Comparison of ENCODE assay signal across 20 mouse cellular contexts in genomic region chr12:8047789-8048309, GRCm38 (mm10).
DNase-seq lines count a peak whose midpoint lies in the region; ATAC-seq and TF ChIP-seq lines count a peak whose summit lies in the region.
"Had no signal": no experiment of that assay in that cellular context is flagged by ENCODE, and none has a peak within 500 bp of the region (broad histone marks: within the 10 kb centered on the region; RNA-seq: fewer than 3 reads in every experiment).

No protein-coding gene starts in this region.

- H3K79me2 ChIP-seq in C2C12 (ENCODE audit: control insufficient read depth, insufficient read depth) = no peaks in the 10 kb centered on the region

- peak; percentile 23 for DNase-seq in lung, embryonic 14.5 days
- DNase-seq in lung, postnatal 4 days = no peak
- DNase-seq in 3T3-L1 (ENCODE audit: low read depth, low spot score) = peak; percentile 30
- DNase-seq in left cerebral cortex, postnatal 36 days (ENCODE audit: low spot score in 2 of 2) = no peak
- DNase-seq in cerebellum, adult 18-20 months = no peak
- DNase-seq: adrenal gland, adult 2 months; adrenal gland, postnatal 10 days; adrenal gland, postnatal 25 days; B cell, adult 2 months; cerebellum, adult 11 months; cerebellum, adult 2 months; cerebellum, adult 9-10 months; cerebellum, postnatal 10 days; cerebellum, postnatal 25 days; forebrain, postnatal 0 days had no signal

- intact Hi-C loops in left cerebral cortex, postnatal 36 days (cut with DNase I) = no loop called here

- no peaks in the 10 kb centered on the region for H3K4me1 ChIP-seq in lung, embryonic 14.5 days (ENCODE audit: insufficient read depth)
- H3K4me1 ChIP-seq: embryonic facial prominence, embryonic 12.5 days; forebrain, embryonic 13.5 days; forebrain, embryonic 15.5 days had no signal

- H3K79me3 ChIP-seq in C2C12 (ENCODE audit: low read depth) = no peaks in the 10 kb centered on the region

- TF ChIP-seq CTCF in lung, embryonic 14.5 days (IDR thresholded peaks at IDR 0.05; ENCODE audit: low read depth) = no peak
- TF ChIP-seq CTCF in C2C12 (IDR thresholded peaks at IDR 0.05; ENCODE audit: control insufficient read depth, insufficient read depth, insufficient read length) = no peak

- no peak overlapping the region for H3K4me3 ChIP-seq in lung, embryonic 14.5 days (ENCODE audit: low read depth, low read length)
- H3K4me3 ChIP-seq in C2C12 (ENCODE audit: insufficient read depth, poor library complexity, severe bottlenecking) = no peak overlapping the region
- H3K4me3 ChIP-seq: embryonic facial prominence, embryonic 10.5 days; embryonic facial prominence, embryonic 12.5 days; forebrain, embryonic 13.5 days; forebrain, embryonic 15.5 days had no signal

- ATAC-seq in lung, embryonic 14.5 days (ENCODE audit: insufficient read depth) = peak; percentile 66
- ATAC-seq: forebrain, embryonic 13.5 days; forebrain, embryonic 15.5 days; forebrain, postnatal 0 days had no signal

- no peaks in the 10 kb centered on the region for H3K9me3 ChIP-seq in lung, embryonic 14.5 days (ENCODE audit: low read depth, low read length)
- H3K9me3 ChIP-seq: embryonic facial prominence, embryonic 10.5 days; embryonic facial prominence, embryonic 12.5 days; forebrain, embryonic 13.5 days; forebrain, embryonic 15.5 days had no signal

- WGBS in lung, embryonic 14.5 days = 39% methylated on average over 1 of the region's 1 CpGs

- no peak overlapping the region for H3ac ChIP-seq in C2C12 (ENCODE audit: control insufficient read depth, insufficient read length, low read depth)

- no peaks in the 10 kb centered on the region for H3K36me3 ChIP-seq in lung, embryonic 14.5 days (ENCODE audit: insufficient read depth)
- H3K36me3 ChIP-seq in C2C12 (ENCODE audit: control insufficient read depth, insufficient read depth) = no peaks in the 10 kb centered on the region
- H3K36me3 ChIP-seq: embryonic facial prominence, embryonic 10.5 days; embryonic facial prominence, embryonic 12.5 days; forebrain, embryonic 15.5 days had no signal

- no peak overlapping the region for H3K9ac ChIP-seq in lung, embryonic 14.5 days
- H3K9ac ChIP-seq: embryonic facial prominence, embryonic 12.5 days; forebrain, embryonic 13.5 days; forebrain, embryonic 15.5 days; forebrain, postnatal 0 days had no signal

- H3K4me2 ChIP-seq in lung, embryonic 14.5 days = no peak overlapping the region
- H3K4me2 ChIP-seq: embryonic facial prominence, embryonic 12.5 days; forebrain, embryonic 13.5 days; forebrain, embryonic 15.5 days had no signal

- H3K27ac ChIP-seq in lung, embryonic 14.5 days (ENCODE audit: low read depth) = no peak overlapping the region
- H3K27ac ChIP-seq: embryonic facial prominence, embryonic 10.5 days; embryonic facial prominence, embryonic 12.5 days; forebrain, embryonic 13.5 days; forebrain, embryonic 15.5 days had no signal

- no peaks in the 10 kb centered on the region for H3K27me3 ChIP-seq in lung, embryonic 14.5 days (ENCODE audit: insufficient read depth, low read length)
- no peaks in the 10 kb centered on the region for H3K27me3 ChIP-seq in C2C12 (ENCODE audit: control insufficient read depth, insufficient read depth, insufficient read length)
- H3K27me3 ChIP-seq: embryonic facial prominence, embryonic 12.5 days; forebrain, embryonic 13.5 days; forebrain, embryonic 15.5 days had no signal

TF ChIP-seq in C2C12, 6 proteins besides CTCF, POLR2A, EP300 and RAD21:
- TF ChIP-seq MAX (IDR thresholded peaks at IDR 0.05) (peak; percentile 65), MYOG (IDR thresholded peaks at IDR 0.05; ENCODE audit: control insufficient read depth, extremely low read depth, insufficient read length) (no peak), CEBPB (IDR thresholded peaks at IDR 0.05; ENCODE audit: low read depth) (peak; percentile 89), FOSL1 (IDR thresholded peaks at IDR 0.05; ENCODE audit: insufficient read depth, low read length, poor library complexity, severe bottlenecking) (no peak), MYOD1 (IDR thresholded peaks at IDR 0.05; ENCODE audit: control insufficient read depth, insufficient read length, low read depth) (no peak), USF1 (IDR thresholded peaks at IDR 0.05; ENCODE audit: low read depth) (no peak)
TF ChIP-seq in C2C12: peak in this region for 2.

Comparison
In these comparisons a context has a peak if more than half of its experiments do, and no peak if none do; other contexts are left out.
1. DNase-seq: peak in lung, embryonic 14.5 days (single experiment) and 3T3-L1 (single experiment); none in lung, postnatal 4 days (0 of 2), left cerebral cortex, postnatal 36 days (0 of 2) and cerebellum, adult 18-20 months (0 of 2).